Mouse (Mus musculus) midbrain, embryonic 16.5 days (tissue): ENCODE measurements around the gene Eaf2. TPM values are rescaled to one million over a fixed set of nuclear protein-coding genes. Genes with fewer than 3 reads are reported as not detected.

ENCODE experiments used
- ATAC-seq: fragments of 200-750 bp; cut with Nextera tagmentation; 2 replicates; pipeline ENCODE4 v1.8.0; 2017; ENCODE audit warnings: moderate TSS enrichment
- H3K27ac ChIP-seq: fragments of 300-500 bp; sonication (generic); 2 replicates; pipeline ENCODE4 v1.5.1; 2014; ENCODE audit warnings: mild to moderate bottlenecking, low read length, mixed read lengths
- H3K27me3 ChIP-seq: fragments of 300-500 bp; sonication (generic); 2 replicates; pipeline ENCODE4 v1.6.1; 2014; ENCODE audit warnings: low read depth, low read length, mixed read lengths; ENCODE audit not compliant: control insufficient read depth, insufficient read depth
- H3K36me3 ChIP-seq: fragments of 300-500 bp; sonication (generic); 2 replicates; pipeline ENCODE4 v1.6.1; 2014; ENCODE audit warnings: mild to moderate bottlenecking, low read length, moderate library complexity, mixed read lengths; ENCODE audit not compliant: control insufficient read depth, insufficient read depth
- H3K4me1 ChIP-seq: fragments of 300-500 bp; sonication (generic); 2 replicates; pipeline ENCODE4 v1.6.1; 2014; ENCODE audit warnings: mild to moderate bottlenecking, low read length, mixed read lengths; ENCODE audit not compliant: control insufficient read depth, insufficient read depth
- H3K4me2 ChIP-seq: fragments of 300-500 bp; sonication (generic); 2 replicates; pipeline ENCODE4 v1.6.1; 2014; ENCODE audit warnings: mild to moderate bottlenecking, low read length, mixed read lengths
- H3K4me3 ChIP-seq: fragments of 300-500 bp; sonication (generic); 2 replicates; pipeline ENCODE4 v1.5.1; 2014; ENCODE audit warnings: low read depth, mild to moderate bottlenecking, low read length, moderate library complexity, mixed read lengths
- H3K9ac ChIP-seq: fragments of 300-500 bp; sonication (generic); 2 replicates; pipeline ENCODE4 v1.6.1; 2014; ENCODE audit warnings: low read depth, low read length, mixed read lengths
- H3K9me3 ChIP-seq: fragments of 300-500 bp; sonication (generic); replicated peaks from 2 replicates; pipeline ENCODE4 v1.6.1; 2014; ENCODE audit warnings: mild to moderate bottlenecking, low read length, mixed read lengths; ENCODE audit not compliant: control insufficient read depth, poor library complexity, severe bottlenecking
- WGBS: fragments of 180-500 bp; shearing (Covaris S2); extraction: QIAGEN DNeasy Blood & Tissue Kit; methylation state at CpG from one replicate; pipeline ENCODE4 v1.1.7; 2014; 5-methylcytosine and 5-hydroxymethylcytosine counted together
- polyA plus RNA-seq: library from polyadenylated mRNA; unstranded; fragments of >200 nt; fragmentation: Nextera tagmentation; extraction: Ambion mirVana; gene quantifications from 2 replicates; pipeline ENCODE4 v1.2.1, GENCODE M21; 2015

Eaf2 gene
- polyA plus RNA-seq, 1 experiment from 2014 or later: 0.72 TPM

DNA sequence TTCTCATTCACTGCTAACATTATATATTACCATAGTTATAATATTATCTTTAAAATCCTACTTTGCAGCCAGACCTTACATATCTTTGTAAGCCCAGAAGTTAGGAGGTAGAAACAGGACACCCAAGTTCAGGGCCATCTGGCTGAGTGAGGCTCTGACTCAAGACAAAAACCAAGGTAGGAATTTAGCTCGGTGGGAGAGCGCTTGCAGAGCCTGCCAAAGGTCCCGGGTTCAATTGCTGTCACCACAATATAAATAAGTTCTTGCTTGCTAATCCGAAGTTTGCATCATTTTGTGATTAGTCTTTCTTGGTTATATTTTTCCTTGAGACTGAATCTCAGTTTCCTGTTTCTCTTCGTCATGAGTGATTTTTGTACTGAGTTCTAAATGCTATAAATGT, 28.4 kb upstream of the Eaf2 start:
- no peak for ATAC-seq
- Histone ChIP-seq H3K27me3 (no peaks in the 10 kb centered on the region), H3K9ac (no peak overlapping the region), H3K36me3 (peaks cover 36% of the 10 kb centered on the region), H3K9me3 (no peaks in the 10 kb centered on the region), H3K27ac (no peak overlapping the region), H3K4me1 (no peaks in the 10 kb centered on the region), H3K4me2 (no peak overlapping the region), H3K4me3 (no peak overlapping the region)
- WGBS: 92% methylated on average over 5 of the region's 5 CpGs

DNA sequence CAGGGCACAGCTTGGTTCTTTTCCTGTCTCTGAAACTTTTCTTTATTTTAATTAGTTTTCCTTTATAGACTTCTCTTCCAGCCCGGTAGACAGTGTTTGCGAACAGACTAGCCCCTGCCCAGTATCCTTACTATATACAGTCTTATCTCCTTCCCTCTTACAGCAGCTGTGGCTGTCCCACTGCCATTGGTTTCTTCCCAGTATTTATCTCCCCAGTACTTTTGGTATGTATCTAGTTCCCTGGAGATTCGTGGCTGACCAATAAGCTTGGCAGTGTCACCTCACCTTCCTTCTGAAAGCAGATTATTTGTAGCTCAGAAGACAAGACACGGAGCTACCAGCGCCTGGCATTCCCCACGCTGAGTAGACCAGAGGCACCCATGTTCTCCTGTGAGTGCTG, 21.9 kb upstream of the Eaf2 start:
- no peak overlapping the region for H3K4me2 ChIP-seq
- no peaks in the 10 kb centered on the region for H3K27me3 ChIP-seq
- 98% methylated on average over 6 of the region's 6 CpGs for WGBS
- H3K9ac ChIP-seq: no peak overlapping the region
- no peaks in the 10 kb centered on the region for H3K9me3 ChIP-seq
- H3K36me3 ChIP-seq: peaks cover 36% of the 10 kb centered on the region
- no peak for ATAC-seq
- no peaks in the 10 kb centered on the region for H3K4me1 ChIP-seq
- no peak overlapping the region for H3K4me3 ChIP-seq
- H3K27ac ChIP-seq: no peak overlapping the region

DNA sequence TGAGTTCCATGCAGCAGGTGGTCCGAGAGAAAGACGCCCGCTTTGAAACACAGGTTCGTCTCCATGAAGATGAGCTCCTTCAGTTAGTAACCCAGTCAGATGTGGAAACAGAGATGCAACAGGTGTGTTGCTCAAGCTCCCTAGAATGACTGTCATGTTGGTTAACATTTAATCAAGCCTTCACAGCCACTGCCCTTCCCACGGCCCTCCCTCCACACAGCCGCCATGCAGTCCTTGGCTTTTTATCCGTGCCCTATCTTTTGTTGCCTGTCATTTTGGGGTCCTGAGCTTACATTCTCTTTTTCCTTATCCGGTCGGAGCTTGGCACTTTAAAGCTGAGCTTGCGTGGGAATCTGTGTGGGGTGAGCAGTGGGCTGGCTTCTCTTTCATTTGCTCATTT, 18.5 kb upstream of the Eaf2 start:
- 89% methylated on average over 10 of the region's 10 CpGs for WGBS
- Histone ChIP-seq H3K9ac (no peak overlapping the region), H3K27me3 (no peaks in the 10 kb centered on the region), H3K9me3 (no peaks in the 10 kb centered on the region), H3K36me3 (peaks cover 34% of the 10 kb centered on the region), H3K4me1 (no peaks in the 10 kb centered on the region), H3K27ac (no peak overlapping the region), H3K4me3 (no peak overlapping the region), H3K4me2 (no peak overlapping the region)
- ATAC-seq: no peak

DNA sequence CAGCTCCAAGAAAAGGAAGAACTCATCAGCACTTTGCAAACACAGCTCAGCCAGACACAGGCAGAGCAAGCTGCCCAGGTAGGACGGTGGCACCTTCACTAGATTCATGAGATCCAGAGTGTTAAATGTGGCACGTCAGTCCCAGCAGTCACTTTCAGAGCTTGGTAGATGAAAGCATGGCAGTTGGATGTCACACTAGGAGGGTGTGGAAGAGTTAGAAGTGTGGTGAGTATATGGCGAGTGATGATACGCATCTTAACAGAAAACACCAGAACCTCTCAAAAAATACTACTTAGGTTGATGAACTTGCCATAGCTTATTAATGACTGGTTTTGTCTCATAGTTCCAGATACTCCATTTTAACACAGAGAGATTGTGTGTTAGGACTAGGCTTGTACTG, 16.6 kb upstream of the Eaf2 start:
- no peak for ATAC-seq
- Histone ChIP-seq H3K4me2 (no peak overlapping the region), H3K27me3 (no peaks in the 10 kb centered on the region), H3K36me3 (peaks cover 34% of the 10 kb centered on the region), H3K27ac (no peak overlapping the region), H3K9ac (no peak overlapping the region), H3K4me1 (no peaks in the 10 kb centered on the region), H3K4me3 (no peak overlapping the region), H3K9me3 (no peaks in the 10 kb centered on the region)
- 98% methylated on average over 4 of the region's 4 CpGs for WGBS

DNA sequence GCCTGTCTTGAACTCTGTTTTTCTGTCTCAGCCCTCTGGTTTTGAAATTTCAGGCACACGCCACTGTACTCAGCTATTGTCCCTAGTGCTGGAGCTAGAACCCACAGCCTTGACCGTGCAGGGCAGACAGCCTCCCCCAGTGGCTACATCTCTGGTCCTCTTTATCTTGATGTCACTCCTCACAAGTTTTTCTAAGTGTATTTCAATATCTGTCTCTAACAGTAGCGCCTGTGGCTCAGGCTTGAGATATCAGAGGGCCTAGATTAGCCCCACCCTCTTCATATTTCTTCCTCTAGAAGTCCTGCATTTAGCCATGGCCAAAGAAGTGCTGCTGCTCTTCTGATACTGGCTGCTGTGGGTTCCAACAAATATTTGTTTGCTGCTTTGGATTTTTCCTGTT, 15.8 kb upstream of the Eaf2 start:
- peaks cover 29% of the 10 kb centered on the region for H3K36me3 ChIP-seq
- no peaks in the 10 kb centered on the region for H3K4me1 ChIP-seq
- H3K4me3 ChIP-seq: no peak overlapping the region
- no peak overlapping the region for H3K9ac ChIP-seq
- H3K4me2 ChIP-seq: no peak overlapping the region
- H3K27ac ChIP-seq: no peak overlapping the region
- no peak for ATAC-seq
- no peaks in the 10 kb centered on the region for H3K27me3 ChIP-seq
- WGBS: 97% methylated on average over 3 of the region's 3 CpGs
- H3K9me3 ChIP-seq: no peaks in the 10 kb centered on the region

DNA sequence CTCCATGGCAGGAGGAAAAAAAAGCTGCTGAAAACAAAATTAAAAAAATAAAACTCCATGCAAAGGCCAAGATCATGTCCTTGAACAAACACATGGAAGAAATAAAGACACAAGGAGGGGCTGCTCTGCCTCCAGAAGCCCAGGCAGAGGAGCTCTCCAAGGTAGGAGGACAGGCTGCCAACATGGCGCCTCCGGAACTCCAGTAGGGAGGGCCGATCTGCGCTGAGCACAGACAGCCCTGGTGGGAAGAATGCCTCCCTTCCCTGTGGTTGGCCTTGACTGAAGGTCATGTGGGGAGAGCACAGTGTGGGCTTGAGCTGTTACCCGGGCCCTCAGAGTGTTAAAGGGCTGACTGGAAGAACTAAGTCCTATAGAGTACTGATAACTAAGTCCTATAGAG, 12.7 kb upstream of the Eaf2 start:
- H3K27ac ChIP-seq: no peak overlapping the region
- no peak for ATAC-seq
- no peak overlapping the region for H3K4me3 ChIP-seq
- H3K4me2 ChIP-seq: no peak overlapping the region
- H3K9me3 ChIP-seq: no peaks in the 10 kb centered on the region
- WGBS: 84% methylated on average over 5 of the region's 5 CpGs
- peaks cover 22% of the 10 kb centered on the region for H3K36me3 ChIP-seq
- H3K4me1 ChIP-seq: 0 out of 2 replicates have a peak, but pooled peaks cover 2% of the 10 kb centered on the region
- H3K9ac ChIP-seq: no peak overlapping the region
- H3K27me3 ChIP-seq: no peaks in the 10 kb centered on the region

DNA sequence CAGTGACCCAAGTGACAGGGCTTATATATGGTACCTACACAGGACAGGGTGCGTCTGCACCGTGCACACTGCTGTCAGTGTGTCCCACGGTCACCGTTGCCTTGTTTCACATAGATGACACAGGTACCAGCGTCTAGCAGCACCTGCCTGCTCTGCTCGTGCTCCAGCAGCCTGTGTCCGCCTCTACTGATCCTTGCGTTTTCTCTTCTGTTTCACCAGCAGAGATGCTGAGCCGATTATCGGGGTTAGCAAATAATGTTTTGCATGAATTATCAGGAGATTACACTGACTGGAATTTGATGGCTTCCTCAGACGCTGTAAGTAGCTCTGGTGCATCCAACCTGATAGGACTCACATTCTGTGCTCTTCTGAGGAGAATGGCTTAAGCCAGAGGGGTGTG, 11.1 kb upstream of the Eaf2 start:
- no peaks in the 10 kb centered on the region for H3K9me3 ChIP-seq
- H3K4me3 ChIP-seq: no peak overlapping the region
- WGBS: 79% methylated on average over 11 of the region's 11 CpGs
- ATAC-seq: no peak
- H3K36me3 ChIP-seq: peaks cover 15% of the 10 kb centered on the region
- no peak overlapping the region for H3K9ac ChIP-seq
- peaks cover 2% of the 10 kb centered on the region; the same call in 1 of the 2 replicates for H3K4me1 ChIP-seq
- H3K27ac ChIP-seq: no peak overlapping the region
- H3K4me2 ChIP-seq: no peak overlapping the region
- no peaks in the 10 kb centered on the region for H3K27me3 ChIP-seq

DNA sequence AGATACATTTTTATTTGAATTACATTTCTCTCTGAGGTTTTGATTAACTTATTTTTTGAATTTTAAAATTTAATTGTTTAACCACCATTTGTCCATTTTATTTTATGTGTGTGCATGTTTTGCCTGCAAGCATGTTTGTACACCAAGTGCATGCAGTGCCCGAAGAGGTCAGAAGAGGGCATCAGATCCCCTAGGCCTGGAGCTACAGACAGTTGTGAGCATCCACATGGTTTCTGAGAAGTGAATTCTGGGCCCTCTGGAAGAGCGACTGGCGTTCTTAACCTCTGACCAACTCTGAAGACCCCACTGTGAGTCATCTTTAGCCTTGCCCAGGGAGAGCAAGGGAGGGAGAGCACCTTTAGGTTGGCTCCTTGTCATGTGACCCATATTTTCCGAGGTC, 10.1 kb upstream of the Eaf2 start:
- Histone ChIP-seq H3K4me2 (no peak overlapping the region), H3K27me3 (no peaks in the 10 kb centered on the region), H3K27ac (no peak overlapping the region), H3K36me3 (peaks cover 10% of the 10 kb centered on the region), H3K4me1 (peaks cover 2% of the 10 kb centered on the region; the same call in 1 of the 2 replicates), H3K4me3 (no peak overlapping the region), H3K9me3 (no peaks in the 10 kb centered on the region), H3K9ac (no peak overlapping the region)
- WGBS: 85% methylated on average over 4 of the region's 4 CpGs
- ATAC-seq: no peak

DNA sequence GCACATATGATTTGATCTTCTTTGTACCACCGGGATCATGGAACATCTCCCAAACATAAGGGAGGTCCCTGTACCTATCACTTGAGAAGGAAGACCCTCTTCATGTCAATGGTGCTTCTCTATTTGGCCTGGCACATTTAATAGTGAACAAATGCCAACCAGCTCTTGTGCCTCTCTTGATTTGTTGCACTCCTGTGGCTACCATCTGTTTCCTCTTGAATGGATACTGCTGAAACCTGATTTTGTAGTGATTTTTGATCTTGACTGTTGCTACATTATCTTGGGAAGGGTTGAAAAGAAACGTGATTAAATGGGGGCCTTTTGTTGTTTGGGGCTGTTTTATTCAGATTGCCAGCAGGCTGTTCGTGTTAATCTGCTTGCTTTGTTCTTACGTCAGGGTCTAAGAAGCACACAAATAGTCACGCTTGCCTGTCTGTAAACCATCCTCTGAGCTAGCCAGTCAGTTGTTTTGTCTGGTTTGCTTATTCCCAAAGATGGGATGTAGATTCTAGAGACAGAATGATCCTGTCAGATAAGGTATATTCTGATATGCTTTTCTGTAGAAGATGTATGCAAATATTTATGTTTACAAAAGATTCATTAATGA, 8.0 kb upstream of the Eaf2 start:
- WGBS: 20% methylated on average over 5 of the region's 5 CpGs
- no peak for ATAC-seq
- H3K27me3 ChIP-seq: no peaks in the 10 kb centered on the region
- H3K27ac ChIP-seq: no peak overlapping the region
- H3K9me3 ChIP-seq: no peaks in the 10 kb centered on the region
- peaks cover 5% of the 10 kb centered on the region for H3K4me1 ChIP-seq
- H3K36me3 ChIP-seq: peaks cover 4% of the 10 kb centered on the region
- no peak overlapping the region for H3K4me2 ChIP-seq
- H3K9ac ChIP-seq: no peak overlapping the region
- no peak overlapping the region for H3K4me3 ChIP-seq
